Mouse (Mus musculus): ENCODE measurements around the gene Tmem125.

Gene Tmem125

GRCm38 (mm10) chr4:118543592-118544260 lies at the start of gene Tmem125:
Gene Tmem125 (minus strand): TSS chr4:118544044.
- DNase-seq = peak; percentile 55 to 69

DNA sequence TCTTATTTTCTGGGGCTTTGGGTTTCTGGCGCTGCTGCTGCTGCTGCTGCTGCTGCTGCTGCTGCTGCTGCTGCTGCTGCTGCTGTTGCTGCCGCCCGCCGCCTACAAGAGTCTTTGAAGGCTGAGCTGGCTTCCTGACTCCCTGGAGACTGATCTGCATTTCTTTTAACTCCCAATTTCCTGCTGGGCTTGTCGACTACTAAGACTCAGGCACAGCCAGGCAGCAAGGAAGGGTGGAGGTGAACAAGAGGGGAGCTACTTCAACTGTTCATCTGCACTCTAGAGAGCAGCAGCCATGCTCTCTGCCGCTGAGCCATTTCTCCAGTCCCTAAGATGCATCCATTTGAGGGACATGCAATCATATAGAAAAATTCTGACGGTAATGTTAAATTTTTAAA lies 45.9 kb upstream of the Tmem125 start:
- DNase-seq = no peak

GRCm38 (mm10) chr4:118589053-118589732 lies 45.3 kb upstream of the Tmem125 start:
- no peak for DNase-seq

DNA sequence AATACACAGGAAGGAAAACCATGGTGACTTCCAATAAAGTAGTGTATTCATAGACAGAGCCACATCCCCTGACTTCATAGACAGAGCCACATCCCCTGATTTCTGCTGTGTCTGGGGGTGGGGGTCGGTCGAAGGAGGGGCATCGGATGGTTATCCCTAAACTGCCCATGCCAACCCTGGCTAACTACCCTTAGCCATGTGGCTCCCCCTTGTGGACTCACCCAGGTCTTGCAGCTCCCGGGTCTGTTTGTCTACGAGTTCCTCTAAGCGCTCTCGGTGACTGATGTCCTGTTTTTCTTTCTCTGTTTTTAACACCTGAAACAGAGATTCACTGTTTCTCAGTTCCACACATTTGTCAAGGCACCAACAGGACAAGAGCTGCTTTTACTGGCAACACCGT lies 38.8 kb upstream of the Tmem125 start:
- DNase-seq = peak in 1 of 2 experiments; percentile 16

GRCm38 (mm10) chr4:118581508-118581907 lies 37.7 kb upstream of the Tmem125 start:
- no peak for DNase-seq

GRCm38 (mm10) chr4:118579313-118579712 lies 35.5 kb upstream of the Tmem125 start:
- DNase-seq = peak; percentile 29 to 36

- peak; percentile 57 to 67 for DNase-seq
Observed at GRCm38 (mm10) chr4:118576097-118576496, 32.3 kb upstream of the Tmem125 start.

- DNase-seq = no peak
Observed at GRCm38 (mm10) chr4:118571441-118571840, 27.6 kb upstream of the Tmem125 start.

GRCm38 (mm10) chr4:118569320-118569719 lies 25.5 kb upstream of the Tmem125 start:
- no peak for DNase-seq

DNA sequence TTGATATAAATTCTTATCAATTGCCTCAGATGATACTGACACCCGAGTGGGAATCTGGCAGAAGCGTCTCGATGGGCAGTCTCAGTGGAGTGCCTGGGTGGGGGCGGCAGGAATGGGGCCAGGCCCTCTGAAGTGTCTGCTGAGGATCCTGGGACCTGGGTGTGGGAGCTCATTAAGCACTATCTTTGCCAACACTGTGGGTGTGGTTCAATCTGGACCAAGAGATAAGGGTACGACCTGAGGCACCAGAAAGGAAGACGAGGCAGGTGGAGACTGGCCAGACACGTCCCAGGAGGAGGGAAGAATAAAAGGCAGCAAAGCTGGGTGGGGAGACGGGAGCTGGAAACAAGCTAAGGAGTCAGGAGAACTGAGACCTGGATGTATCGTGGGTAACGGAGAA lies 24.9 kb upstream of the Tmem125 start:
- no peak for DNase-seq

- DNase-seq = peak; percentile 36 to 41
Observed at GRCm38 (mm10) chr4:118566161-118566676, 22.4 kb upstream of the Tmem125 start.

- DNase-seq = no peak
Observed at GRCm38 (mm10) chr4:118564926-118565279, 21.1 kb upstream of the Tmem125 start.

DNA sequence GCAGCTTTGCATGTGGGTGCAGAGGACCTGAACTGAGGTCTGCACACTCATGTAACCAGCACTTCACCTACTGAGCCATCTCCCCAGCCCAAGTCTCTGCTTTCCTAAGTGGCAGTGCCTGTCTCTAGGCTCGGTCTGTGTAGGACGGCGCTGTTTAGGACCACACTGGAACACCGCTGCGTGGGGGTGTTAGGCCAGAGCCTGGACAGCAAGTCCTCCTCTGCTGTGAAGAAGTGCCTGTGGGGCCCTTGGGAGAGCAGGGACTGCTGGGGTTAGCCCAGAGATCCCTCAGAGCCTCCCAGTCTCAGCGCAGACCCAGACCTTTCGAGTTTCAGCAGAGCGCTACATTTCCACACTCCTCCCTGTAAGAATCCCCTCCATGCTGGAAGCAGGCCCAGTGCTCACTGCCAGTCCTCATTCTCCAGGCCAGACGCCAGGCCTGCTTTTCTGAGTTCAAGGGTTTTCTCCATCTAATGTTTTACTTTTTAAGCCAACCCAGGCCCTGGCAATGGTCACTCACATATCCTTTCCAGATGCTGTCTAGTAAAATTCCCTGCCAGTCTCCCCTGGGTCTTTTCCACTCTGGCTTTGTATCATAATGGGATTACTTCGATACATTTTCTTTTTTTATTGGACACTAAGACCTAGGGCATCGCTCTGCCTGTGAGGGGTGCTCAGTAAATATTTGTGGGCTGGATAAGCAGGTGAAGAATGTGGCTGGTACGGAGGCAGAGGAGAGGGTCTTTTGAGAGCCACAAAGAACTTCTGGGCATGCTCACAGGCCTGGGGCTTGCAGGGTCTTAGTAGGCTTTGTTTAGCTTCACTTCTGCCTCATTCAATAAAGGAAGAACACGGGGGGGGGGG lies 20.4 kb upstream of the Tmem125 start:
- no peak for DNase-seq

GRCm38 (mm10) chr4:118553039-118553649 lies 9.3 kb upstream of the Tmem125 start:
- DNase-seq = no peak

DNA sequence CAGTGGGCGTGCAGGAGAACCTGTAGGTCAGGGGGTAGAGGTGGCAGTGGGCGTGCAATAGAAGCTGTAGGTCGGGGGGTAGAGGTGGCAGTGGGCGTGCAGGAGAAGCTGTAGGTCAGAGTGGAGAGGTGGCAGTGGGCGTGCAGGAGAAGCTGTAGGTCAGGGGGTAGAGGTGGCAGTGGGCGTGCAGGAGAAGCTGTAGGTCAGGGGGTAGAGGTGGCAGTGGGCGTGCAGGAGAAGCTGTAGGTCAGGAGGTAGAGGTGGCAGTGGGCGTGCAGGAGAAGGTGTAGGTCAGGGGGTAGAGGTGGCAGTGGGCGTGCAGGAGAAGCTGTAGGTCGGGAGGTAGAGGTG lies 4.3 kb upstream of the Tmem125 start:
- DNase-seq = peak; percentile 35 to 45

DNA sequence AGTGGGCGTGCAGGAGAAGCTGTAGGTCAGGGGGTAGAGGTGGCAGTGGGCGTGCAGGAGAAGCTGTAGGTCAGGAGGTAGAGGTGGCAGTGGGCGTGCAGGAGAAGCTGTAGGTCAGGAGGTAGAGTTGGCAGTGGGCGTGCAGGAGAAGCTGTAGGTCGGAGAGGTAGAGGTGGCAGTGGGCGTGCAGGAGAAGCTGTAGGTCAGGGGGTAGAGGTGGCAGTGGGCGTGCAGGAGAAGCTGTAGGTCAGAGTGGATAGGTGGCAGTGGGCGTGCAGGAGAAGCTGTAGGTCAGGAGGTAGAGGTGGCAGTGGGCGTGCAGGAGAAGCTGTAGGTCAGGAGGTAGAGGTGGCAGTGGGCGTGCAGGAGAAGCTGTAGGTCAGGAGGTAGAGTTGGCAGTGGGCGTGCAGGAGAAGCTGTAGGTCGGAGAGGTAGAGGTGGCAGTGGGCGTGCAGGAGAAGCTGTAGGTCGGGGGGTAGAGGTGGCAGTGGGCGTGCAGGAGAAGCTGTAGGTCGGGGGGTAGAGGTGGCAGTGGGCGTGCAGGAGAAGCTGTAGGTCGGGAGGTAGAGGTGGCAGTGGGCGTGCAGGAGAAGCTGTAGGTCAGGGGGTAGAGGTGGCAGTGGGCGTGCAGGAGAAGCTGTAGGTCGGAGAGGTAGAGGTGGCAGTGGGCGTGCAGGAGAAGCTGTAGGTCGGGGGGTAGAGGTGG lies 3.7 kb upstream of the Tmem125 start:
- peak; percentile 70 to 71 for DNase-seq

DNA sequence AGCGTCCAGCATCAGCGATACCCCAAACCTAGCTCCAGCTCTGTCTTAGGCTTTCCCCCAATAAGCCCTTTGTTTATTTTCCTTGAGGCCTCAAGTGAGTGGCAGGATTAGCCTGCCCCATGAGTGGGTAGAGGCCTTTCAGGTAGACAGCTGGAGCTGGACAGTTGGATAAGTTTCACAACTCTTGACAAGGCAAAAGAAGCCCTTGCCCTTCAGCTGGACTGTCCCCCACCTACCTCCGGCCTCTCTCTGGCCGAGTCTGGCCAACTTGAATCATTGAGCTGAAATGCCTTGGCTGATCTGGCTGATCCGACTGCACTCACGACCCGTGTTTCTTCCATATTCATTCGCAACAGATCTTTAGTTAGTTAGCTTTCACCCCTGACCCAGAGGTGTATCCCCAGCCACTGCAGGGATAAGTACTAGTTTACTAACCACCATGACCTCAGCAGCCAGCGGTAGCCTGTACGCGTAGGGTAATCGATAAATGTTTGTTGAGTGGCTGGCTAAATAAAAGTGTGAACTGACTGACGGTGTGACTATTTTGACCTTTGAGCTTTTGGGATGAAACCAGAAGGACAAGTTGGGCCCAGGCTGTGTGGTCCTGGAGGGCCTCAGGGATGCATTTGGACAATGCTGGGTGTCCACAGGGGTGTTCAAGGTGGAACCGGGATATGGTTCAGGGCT lies 740 bp upstream of the Tmem125 start:
- no peak for DNase-seq

DNA sequence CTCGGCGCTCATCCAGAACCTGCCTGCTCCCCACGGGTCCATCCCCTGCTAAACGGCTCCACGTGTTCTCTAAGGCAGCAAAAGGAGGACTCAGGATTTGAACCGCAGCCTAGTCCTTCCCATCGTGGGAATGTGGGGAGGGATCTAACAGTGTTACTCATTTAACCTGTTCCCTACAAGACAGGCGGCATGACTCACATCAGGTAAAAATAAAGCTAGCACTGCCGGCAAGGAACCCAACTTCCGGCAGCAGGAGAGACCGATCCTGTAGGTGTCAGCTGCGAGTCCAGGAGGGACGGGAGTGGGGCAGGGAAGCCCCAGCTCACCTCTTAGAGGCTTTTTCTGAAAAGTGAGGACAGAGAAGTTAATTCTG lies 700 bp downstream of the Tmem125 start:
- DNase-seq = peak; percentile 16 to 23

- no peak for DNase-seq
Observed at GRCm38 (mm10) chr4:118542510-118543157, 1.2 kb downstream of the Tmem125 start.

GRCm38 (mm10) chr4:118539904-118540303 lies 3.9 kb downstream of the Tmem125 start:
- DNase-seq = no peak

GRCm38 (mm10) chr4:118537801-118538200 lies 6.0 kb downstream of the Tmem125 start:
- no peak for DNase-seq
